Mouse (Mus musculus): ENCODE measurements around the gene Ephb1.
A peak's percentile ranks its signal among the peaks of the same experiment; 100 is the strongest.

- peak; percentile 97 for TF ChIP-seq CTCF (conservative IDR thresholded peaks at IDR 0.05; ENCODE audit: low read length)
- TF ChIP-seq POU5F1 (IDR thresholded peaks at IDR 0.05; ENCODE audit: borderline replicate concordance, low read length), result no peak
Measured at GRCm38 (mm10) chr9:102354561-102354973, at the start of gene Ephb1.

Measured in E14TG2a.4 (cell line).